Mouse (Mus musculus): ENCODE results near the gene Gm3238.
"Not testable (repeated sequence)": the region's sequence is repeated elsewhere in the genome, so short reads cannot be mapped to it uniquely, and the experiment has no call there.

Gm3238 gene

DNA sequence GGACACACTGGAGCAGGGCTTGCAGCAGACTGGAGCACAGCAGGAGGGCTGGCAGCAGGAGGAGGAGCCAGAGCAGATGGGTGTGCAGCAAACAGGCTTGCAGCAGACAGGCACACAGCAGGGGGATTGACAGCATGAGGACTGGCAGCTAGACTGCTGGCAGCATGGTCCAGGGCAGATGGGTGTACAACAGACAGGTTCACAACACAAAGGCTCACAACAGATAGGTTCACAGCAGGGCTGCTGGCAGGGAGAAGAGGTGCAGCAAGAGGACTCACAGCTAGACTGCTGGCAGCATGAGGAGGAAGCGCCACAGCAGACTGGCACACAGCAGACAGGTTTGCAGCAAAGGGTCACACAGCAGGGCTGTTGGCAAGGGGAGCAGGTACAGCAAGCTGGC lies 20.4 kb downstream of the Gm3238 start:
- not testable (repeated sequence) for DNase-seq (ENCODE audit: low read depth, low spot score)

DNA sequence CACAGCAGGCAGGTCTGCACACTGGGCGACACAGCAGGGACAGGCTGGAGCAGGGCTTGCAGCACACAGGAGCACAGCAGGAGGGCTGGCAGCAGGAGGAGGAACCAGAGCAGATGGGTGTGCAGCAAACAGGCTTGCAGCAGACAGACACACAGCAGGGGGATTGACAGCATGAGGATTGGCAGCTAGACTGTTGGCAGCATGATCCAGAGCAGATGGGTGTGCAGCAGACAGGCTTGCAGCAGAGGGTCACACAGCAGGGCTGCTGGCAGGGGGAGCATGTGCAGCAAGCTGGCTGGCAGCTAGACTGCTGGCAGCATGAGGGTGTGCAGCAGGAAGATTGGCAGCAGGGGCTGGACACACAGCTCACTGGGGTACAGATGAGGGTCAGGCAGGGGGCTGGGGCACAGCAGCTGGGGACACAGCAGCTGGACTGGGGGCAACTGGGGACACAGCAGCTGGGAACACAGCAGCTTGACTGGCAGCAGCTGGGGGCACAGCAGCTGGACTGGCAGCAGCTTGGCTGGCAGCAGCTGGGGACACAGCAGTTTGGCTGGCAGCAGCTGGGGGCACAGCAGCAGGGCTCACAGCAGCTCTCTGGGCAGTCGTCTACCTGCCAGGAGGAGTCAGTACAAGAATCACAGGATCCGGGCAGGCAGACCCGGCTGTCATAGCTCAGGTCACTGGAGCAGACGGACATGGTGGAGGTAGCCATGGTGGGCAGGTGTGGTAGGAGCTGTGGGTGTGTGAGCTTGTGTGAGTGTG lies 29.0 kb downstream of the Gm3238 start, which contains the start of gene Gm18596:
Gene Gm18596, minus strand, starts transcription at position 715 of the 765 bp plus-strand sequence.
- DNase-seq (ENCODE audit: low read depth, low spot score) = not testable (repeated sequence)

DNA sequence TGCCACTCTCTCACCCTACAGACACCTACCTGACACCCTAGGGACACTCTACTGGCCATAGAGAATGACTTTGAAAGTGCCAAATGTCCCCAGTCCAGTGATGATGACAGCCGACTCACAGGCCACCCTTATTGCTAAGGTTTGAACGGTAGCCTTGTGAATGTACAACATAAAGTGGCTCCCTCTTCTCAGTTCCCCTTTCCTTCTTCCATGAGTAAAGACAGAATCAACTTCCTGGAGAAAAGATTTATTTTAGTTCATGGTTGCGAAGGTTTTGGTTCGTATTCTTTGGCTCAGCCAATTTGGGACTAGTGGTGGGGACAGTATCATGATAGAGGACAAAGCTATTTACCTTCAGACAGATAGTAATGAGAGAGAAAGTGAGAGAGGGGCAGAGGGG lies 32.2 kb downstream of the Gm3238 start:
- no peak for DNase-seq (ENCODE audit: low read depth, low spot score)

DNA sequence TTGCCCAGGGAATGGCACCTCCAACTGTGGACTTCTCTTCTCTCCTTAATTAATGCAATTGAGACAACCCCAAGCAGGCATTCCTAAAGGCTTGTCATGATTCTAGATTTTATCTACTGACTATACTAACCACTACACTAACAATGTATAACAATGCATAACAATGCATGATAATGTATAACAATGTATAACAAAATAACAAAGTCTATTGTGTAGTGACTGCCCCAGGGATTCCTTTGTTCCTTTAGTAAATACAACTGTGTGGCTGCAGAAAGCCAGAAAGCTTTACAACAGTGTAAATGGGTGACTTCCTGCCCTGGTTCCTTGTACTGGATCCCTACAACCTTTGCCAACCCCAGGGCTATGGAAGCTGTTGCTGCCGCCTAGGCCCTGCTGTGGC lies 35.2 kb downstream of the Gm3238 start:
- no peak for DNase-seq (ENCODE audit: low read depth, low spot score)

DNA sequence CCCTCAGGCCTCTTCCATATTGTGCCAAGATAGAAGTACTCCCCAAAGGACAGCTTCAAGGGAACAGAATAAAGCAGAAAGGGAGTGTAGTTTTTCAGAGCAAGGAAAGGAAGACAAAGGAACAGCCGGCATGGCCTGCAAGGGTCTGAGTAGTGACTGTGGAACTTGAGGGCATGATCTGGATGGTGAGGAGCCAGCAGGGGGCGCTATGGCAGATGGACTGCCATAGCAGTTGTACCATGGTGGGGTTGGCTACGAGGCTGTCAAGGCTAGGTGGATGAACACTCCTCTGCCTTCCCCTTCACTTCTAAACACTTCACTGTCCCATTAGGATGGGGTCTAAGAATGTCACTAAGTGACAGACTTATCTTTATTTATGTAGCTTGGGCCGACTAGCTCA lies 41.9 kb downstream of the Gm3238 start:
- DNase-seq (ENCODE audit: low read depth, low spot score) = peak; percentile 8

DNA sequence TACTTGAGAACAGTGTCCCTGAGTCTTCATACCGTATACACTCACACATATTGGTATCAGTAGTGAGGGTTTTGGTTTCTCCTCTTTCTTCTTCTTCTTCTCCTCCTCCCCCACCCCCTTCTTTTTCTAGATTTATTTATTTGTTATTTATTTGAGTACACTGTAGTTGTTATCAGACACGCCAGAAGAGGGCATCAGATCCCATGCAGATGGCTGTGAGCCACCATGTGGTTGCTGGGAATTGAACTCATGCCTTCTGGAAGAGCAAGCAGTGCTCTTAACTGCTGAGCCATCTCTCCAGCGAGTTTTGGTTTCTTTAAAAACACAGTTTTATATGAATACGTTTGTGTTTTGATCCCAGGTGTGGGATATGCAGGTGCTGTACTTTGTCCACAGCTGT lies 42.8 kb downstream of the Gm3238 start:
- DNase-seq (ENCODE audit: low read depth, low spot score) = no peak

DNA sequence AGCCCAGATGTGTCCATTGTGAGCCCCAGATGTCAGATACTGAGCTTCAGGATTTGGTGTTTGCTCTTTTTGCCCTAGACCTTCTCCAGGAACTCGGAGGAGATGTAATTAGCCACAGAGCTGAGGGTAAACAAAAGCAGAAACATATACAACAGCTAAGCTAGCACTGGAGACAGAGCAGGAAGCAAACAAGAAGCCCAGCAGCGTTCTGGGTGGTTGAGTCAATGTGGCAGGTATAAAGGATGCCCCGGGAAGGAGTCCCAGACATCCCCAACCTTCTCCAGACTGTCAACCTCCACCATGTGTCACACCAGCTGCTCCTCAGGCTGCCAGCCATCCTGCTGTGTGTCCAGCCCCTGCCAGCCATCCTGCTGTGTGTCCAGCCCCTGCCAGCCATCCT lies 44.9 kb downstream of the Gm3238 start, which contains the start of gene Gm10100:
Gene Gm10100, plus strand, starts transcription at position 301 of the 400 bp plus-strand sequence.
- DNase-seq (ENCODE audit: low read depth, low spot score) = no peak

DNA sequence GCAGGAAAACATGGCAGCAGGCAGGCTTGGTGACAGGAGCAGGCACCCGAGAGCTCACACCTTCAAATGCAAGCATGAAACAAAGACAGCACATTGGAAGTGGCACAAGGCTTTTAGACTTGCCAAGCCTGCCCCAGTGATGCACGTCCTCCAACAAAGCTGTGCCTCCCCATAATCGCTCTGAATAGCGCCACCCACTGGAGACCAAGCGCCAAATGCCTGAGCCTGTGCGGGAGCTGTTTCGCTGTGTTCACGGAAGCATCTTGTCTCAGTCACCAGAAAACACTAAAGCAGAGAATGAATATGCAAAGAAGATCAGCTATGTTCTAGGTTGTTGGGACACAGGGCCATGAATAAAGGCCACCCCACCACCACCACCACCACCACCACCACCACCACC lies 46.3 kb downstream of the Gm3238 start:
- DNase-seq (ENCODE audit: low read depth, low spot score) = no peak

Data from CD4-positive helper T cell, adult 2 months (primary cell).